Mouse (Mus musculus): Measurements from ENCODE around the gene Greb1. TPM values are rescaled to one million over a fixed set of nuclear protein-coding genes. Genes with fewer than 3 reads are reported as not detected.

Gene Greb1
- polyA plus RNA-seq, 1 experiment = 3.2 TPM

DNA sequence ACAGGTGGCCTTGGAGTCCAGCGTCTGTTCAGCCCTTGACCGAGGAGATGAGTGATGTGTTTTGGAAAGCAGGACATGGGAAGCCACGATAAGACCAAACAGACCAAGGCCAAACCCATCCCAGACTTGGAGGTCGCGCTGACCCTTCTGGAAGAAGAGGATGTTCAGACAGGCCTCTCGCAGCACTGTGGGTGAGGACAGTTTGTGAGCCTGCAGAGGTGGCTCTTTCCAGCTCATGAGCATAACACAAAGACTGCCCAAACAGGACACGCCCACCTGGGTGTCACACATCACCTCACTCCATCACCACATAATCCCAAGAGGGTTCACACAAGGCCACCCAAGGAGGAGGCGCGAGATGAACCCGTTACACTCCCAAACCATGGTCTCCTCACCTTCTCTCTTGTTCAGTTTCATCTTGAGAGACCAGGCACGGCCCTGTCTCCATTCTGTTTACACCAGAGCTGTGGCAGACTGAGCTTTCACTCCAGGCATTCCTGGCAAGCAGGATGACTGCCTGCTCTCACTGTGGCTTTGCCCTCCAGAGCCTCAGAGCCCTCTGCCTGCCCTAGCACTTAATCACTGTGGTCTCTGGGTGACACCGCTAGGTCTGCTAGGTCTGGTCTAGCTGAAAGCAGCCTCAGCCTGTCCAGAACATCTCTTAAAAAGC is 35.8 kb downstream of the Greb1 start:
- no peak for DNase-seq (ENCODE audit: extremely low spot score in 1 of 2, low spot score in 1 of 2)

- DNase-seq (ENCODE audit: extremely low spot score in 1 of 2, low spot score in 1 of 2) = no peak
Observed at GRCm38 (mm10) chr12:16763649-16764422, 36.9 kb downstream of the Greb1 start.

DNA sequence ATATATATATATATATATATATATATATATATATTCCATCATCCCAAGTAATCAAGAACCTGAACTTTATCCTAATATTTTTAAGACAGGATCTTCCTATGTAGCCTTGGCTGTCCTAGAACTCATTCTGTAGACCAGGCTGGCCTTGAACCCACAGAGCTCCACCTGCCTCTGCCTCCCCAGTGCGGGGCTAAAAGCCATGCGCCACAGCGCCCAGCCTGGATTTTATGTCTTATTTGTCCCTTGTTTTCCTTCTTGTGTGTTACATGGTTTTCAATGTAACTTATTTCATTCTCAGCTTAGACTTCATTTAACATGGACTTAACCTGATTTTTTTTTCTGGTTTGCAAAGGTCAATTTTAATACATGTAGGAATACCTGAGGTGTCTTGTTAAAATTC is 39.2 kb downstream of the Greb1 start:
- no peak for DNase-seq (ENCODE audit: extremely low spot score in 1 of 2, low spot score in 1 of 2)

GRCm38 (mm10) chr12:16760246-16760645 is 40.4 kb downstream of the Greb1 start:
- no peak for DNase-seq (ENCODE audit: extremely low spot score in 1 of 2, low spot score in 1 of 2)

- peak in 1 of 2 experiments; percentile 56 for DNase-seq (ENCODE audit: extremely low spot score in 1 of 2, low spot score in 1 of 2)
Observed at GRCm38 (mm10) chr12:16754311-16754710, 46.4 kb downstream of the Greb1 start.

GRCm38 (mm10) chr12:16753555-16753954 is 47.1 kb downstream of the Greb1 start:
- no peak for DNase-seq (ENCODE audit: extremely low spot score in 1 of 2, low spot score in 1 of 2)

GRCm38 (mm10) chr12:16753110-16753509 is 47.6 kb downstream of the Greb1 start:
- no peak for DNase-seq (ENCODE audit: extremely low spot score in 1 of 2, low spot score in 1 of 2)

DNA sequence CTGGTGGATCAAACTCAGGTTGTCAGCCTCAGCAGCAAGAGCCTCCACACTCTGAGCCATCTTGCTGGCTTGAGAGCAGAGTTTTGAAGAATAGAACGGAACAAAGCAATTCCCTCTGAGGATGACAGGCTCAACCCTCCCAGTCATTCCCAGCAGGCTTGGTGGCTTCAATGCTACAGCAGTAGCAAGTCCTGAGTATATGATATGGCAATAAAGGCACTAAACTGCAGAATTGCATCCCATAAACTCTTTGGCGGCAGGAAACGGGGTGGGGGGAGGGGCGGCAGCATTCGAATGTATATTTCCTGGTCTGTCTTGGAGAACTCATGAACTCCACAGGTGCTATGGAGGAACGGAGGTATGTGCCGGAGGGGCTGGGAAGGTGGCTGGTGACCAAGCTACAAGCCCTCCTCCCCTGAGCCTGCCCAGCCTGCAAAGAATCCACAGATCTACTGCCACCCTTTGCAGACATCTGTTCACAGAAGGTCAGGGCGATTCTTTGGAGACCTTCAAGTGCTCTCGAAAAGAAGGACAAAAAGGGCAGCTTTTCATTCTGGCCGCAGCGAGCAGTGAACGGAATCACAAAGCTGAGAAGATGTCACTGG is 48.3 kb downstream of the Greb1 start:
- DNase-seq (ENCODE audit: extremely low spot score in 1 of 2, low spot score in 1 of 2) = no peak

- DNase-seq (ENCODE audit: extremely low spot score in 1 of 2, low spot score in 1 of 2) = no peak
Observed at GRCm38 (mm10) chr12:16751609-16752008, 49.1 kb downstream of the Greb1 start.

DNA sequence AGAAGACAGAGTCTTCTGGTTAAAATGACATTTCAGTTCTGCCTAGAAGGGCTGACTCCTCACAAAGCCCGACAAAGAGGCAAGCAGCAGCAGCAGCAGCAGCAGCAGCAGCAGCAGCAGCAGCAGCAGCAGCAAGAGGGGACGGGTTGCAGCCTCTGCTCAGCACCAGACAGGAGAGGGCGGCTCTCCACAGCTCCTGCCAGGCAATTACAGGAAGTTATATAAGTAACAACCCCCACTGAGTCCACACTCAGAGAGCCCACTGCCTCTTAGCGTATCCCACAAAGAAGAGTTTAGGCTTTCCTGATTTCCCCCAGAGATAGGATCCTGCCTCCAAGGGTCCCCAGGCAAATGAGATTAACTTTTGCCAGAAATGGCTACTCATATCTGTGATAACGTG is 60.6 kb downstream of the Greb1 start:
- DNase-seq (ENCODE audit: extremely low spot score in 1 of 2, low spot score in 1 of 2) = no peak

GRCm38 (mm10) chr12:16737266-16737665 is 63.4 kb downstream of the Greb1 start:
- no peak for DNase-seq (ENCODE audit: extremely low spot score in 1 of 2, low spot score in 1 of 2)

DNA sequence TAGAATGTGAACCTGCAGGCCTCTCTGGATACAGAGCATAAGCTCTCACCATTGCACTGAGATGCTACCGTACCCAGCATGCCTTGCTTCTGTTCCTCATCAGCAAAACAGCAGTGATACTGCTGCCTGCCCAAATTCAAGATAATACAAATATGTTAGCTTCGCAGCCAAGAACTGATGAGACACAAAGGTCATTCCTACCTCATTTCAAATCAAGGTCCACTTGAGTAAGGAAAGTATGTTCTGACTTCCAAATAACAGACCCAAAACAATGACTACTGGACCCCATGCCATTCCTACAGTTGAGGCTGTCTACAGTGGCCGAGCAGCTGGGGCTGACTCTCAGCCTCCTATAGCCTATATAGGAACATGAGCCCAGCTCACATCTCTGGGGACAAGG is 66.0 kb downstream of the Greb1 start:
- DNase-seq (ENCODE audit: extremely low spot score in 1 of 2, low spot score in 1 of 2) = no peak

GRCm38 (mm10) chr12:16734009-16734408 is 66.7 kb downstream of the Greb1 start:
- DNase-seq (ENCODE audit: extremely low spot score in 1 of 2, low spot score in 1 of 2) = no peak

DNA sequence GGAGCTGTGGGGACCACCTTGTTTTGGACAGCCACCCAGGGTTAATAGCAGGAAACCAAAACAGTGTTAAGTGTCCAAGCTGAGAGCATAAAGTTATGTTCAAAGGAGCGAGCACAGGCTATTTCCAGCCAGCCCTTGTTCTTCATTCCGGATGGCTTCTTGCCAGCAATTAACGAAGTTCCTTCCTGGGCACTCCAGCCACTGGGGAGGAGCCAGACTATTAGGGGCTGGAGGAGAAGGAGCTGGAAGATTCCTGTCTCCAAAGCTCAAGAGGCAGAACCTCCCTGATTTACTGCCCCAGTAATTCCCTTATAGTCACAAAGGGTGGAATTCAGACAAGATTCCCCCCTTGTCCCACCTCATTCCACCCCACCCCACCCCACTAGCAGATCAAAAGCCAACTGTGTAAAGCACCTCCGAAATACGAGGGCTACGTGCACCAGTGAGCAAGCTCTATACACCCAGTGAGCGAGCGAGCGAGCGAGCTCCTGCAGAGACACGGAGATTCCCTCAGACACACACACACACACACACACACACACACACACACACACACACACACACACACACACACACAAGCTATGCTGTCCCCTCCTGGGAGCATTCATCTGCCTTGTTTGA is 69.5 kb downstream of the Greb1 start:
- peak; percentile 10 to 57 for DNase-seq (ENCODE audit: extremely low spot score in 1 of 2, low spot score in 1 of 2)

GRCm38 (mm10) chr12:16730196-16730595 is 70.5 kb downstream of the Greb1 start:
- no peak for DNase-seq (ENCODE audit: extremely low spot score in 1 of 2, low spot score in 1 of 2)

- DNase-seq (ENCODE audit: extremely low spot score in 1 of 2, low spot score in 1 of 2) = no peak
Observed at GRCm38 (mm10) chr12:16728221-16728620, 72.5 kb downstream of the Greb1 start.

DNA sequence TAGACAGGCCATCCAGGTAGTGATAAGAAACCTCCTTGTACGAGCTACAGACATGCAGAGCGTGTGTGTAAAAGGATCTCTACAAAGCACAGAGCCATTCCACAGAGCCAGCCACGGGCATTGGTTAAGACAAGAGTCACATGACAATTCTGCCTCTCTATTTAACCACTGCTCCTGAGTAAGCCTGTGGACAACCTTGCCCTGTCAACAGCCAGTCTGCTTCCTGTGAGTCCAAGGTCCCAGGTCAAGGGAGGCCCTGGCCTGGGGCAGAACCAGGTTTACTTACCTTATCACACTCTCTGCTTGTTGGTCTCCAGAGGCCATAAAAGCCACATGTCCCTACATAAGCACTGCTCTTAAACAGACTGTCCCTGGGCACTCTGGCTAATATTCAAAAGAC is 74.5 kb downstream of the Greb1 start:
- no peak for DNase-seq (ENCODE audit: extremely low spot score in 1 of 2, low spot score in 1 of 2)

GRCm38 (mm10) chr12:16723601-16724000 is 77.1 kb downstream of the Greb1 start:
- no peak for DNase-seq (ENCODE audit: extremely low spot score in 1 of 2, low spot score in 1 of 2)

GRCm38 (mm10) chr12:16718660-16719315 is 81.9 kb downstream of the Greb1 start:
- DNase-seq (ENCODE audit: extremely low spot score in 1 of 2, low spot score in 1 of 2) = peak; percentile 7 to 78

DNA sequence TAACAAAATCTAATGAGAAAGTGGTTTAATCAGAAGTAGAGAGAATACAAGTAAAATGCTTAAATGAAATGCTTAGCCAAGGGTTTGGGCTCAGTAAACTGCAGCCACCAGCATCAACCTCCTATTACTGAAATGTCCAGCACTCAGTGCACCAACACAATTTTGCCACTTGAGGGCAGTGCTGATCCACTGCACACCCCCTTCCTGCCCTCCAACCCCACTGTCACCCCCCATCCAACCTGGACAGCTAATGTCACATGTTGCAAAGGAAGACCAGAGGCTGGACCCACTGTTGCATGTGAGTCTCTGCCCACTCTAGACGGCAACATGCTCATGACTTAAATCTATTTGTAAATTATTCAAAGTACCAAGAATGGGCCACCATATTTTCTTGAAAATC is 83.0 kb downstream of the Greb1 start:
- peak in 1 of 2 experiments; percentile 45 for DNase-seq (ENCODE audit: extremely low spot score in 1 of 2, low spot score in 1 of 2)

- no peak for DNase-seq (ENCODE audit: extremely low spot score in 1 of 2, low spot score in 1 of 2)
Observed at GRCm38 (mm10) chr12:16714616-16715015, 86.1 kb downstream of the Greb1 start.
